Mouse (Mus musculus) intestine, embryonic 15.5 days (tissue): ENCODE measurements around the gene Cmah. TPM values are rescaled to one million over a fixed set of nuclear protein-coding genes. Genes with fewer than 3 reads are reported as not detected.

Experiments
- ATAC-seq: fragments of 200-750 bp; cut with Nextera tagmentation; 2 replicates; pipeline ENCODE4 v1.8.0; 2017; ENCODE audit warnings: moderate TSS enrichment, moderate library complexity
- H3K27ac ChIP-seq: fragments of 300-500 bp; sonication (generic); 2 replicates; pipeline ENCODE4 v1.5.1; 2015; ENCODE audit warnings: mild to moderate bottlenecking, inconsistent platforms
- H3K27me3 ChIP-seq: fragments of 300-500 bp; sonication (generic); replicated peaks from 2 replicates; pipeline ENCODE4 v1.6.1; 2015; ENCODE audit warnings: inconsistent platforms
- H3K36me3 ChIP-seq: fragments of 300-500 bp; sonication (generic); 2 replicates; pipeline ENCODE4 v1.6.1; 2015; ENCODE audit warnings: inconsistent platforms
- H3K4me1 ChIP-seq: fragments of 300-500 bp; sonication (generic); replicated peaks from 2 replicates; pipeline ENCODE4 v1.6.1; 2015; ENCODE audit warnings: inconsistent platforms
- H3K4me2 ChIP-seq: fragments of 300-500 bp; sonication (generic); replicated peaks from 2 replicates; pipeline ENCODE4 v1.6.1; 2015; ENCODE audit warnings: mild to moderate bottlenecking, inconsistent platforms
- H3K4me3 ChIP-seq: fragments of 300-500 bp; sonication (generic); replicated peaks from 2 replicates; pipeline ENCODE4 v1.5.1; 2015; ENCODE audit warnings: inconsistent platforms
- H3K9ac ChIP-seq: fragments of 300-500 bp; sonication (generic); 2 replicates; pipeline ENCODE4 v1.6.1; 2015; ENCODE audit warnings: inconsistent platforms
- H3K9me3 ChIP-seq: fragments of 300-500 bp; sonication (generic); 2 replicates; pipeline ENCODE4 v1.6.1; 2016; ENCODE audit warnings: inconsistent platforms
- WGBS: fragments of 180-500 bp; shearing (Covaris S2); methylation state at CpG from one replicate; pipeline ENCODE4 v1.1.7; 2015; 5-methylcytosine and 5-hydroxymethylcytosine counted together
- polyA plus RNA-seq: library from polyadenylated mRNA; unstranded; fragments of >200 nt; fragmentation: Nextera tagmentation; extraction: Ambion mirVana; gene quantifications from 2 replicates; pipeline ENCODE4 v1.2.1, GENCODE M21; 2015

Gene Cmah
- polyA plus RNA-seq, 1 experiment from 2014 or later: 0.39 TPM

GRCm38 (mm10) chr13:24523587-24524221 is 196.5 kb downstream of the Cmah start:
- ATAC-seq: no peak
- Histone ChIP-seq H3K36me3 (no peaks in the 10 kb centered on the region), H3K9me3 (no peaks in the 10 kb centered on the region), H3K27me3 (no peaks in the 10 kb centered on the region), H3K9ac (no peak overlapping the region), H3K4me3 (no peak overlapping the region), H3K4me2 (no peak overlapping the region), H3K4me1 (peaks cover 4% of the 10 kb centered on the region; the same call in 1 of the 2 replicates), H3K27ac (no peak overlapping the region)
- 57% methylated on average over 4 of the region's 4 CpGs for WGBS

GRCm38 (mm10) chr13:24524468-24524867 is 197.3 kb downstream of the Cmah start:
- Histone ChIP-seq H3K4me3 (no peak overlapping the region), H3K4me2 (no peak overlapping the region), H3K9me3 (no peaks in the 10 kb centered on the region), H3K36me3 (no peaks in the 10 kb centered on the region), H3K4me1 (peaks cover 4% of the 10 kb centered on the region; the same call in 1 of the 2 replicates), H3K9ac (no peak overlapping the region), H3K27me3 (no peaks in the 10 kb centered on the region), H3K27ac (no peak overlapping the region)
- WGBS: 63% methylated on average over 1 of the region's 1 CpGs
- ATAC-seq: no peak

- ATAC-seq: no peak
- WGBS: 72% methylated on average over 3 of the region's 3 CpGs
- no peak overlapping the region for H3K27ac ChIP-seq
- no peaks in the 10 kb centered on the region for H3K36me3 ChIP-seq
- no peak overlapping the region for H3K4me3 ChIP-seq
- H3K4me1 ChIP-seq: no peaks in the 10 kb centered on the region
- H3K27me3 ChIP-seq: no peaks in the 10 kb centered on the region
- H3K9me3 ChIP-seq: no peaks in the 10 kb centered on the region
- no peak overlapping the region for H3K9ac ChIP-seq
- no peak overlapping the region for H3K4me2 ChIP-seq
These were observed 198.3 kb downstream of the Cmah start for GRCm38 (mm10) chr13:24525551-24525950.

GRCm38 (mm10) chr13:24526916-24527315 is 199.7 kb downstream of the Cmah start:
- H3K9me3 ChIP-seq: no peaks in the 10 kb centered on the region
- no peaks in the 10 kb centered on the region for H3K27me3 ChIP-seq
- WGBS: 71% methylated on average over 2 of the region's 2 CpGs
- no peaks in the 10 kb centered on the region for H3K36me3 ChIP-seq
- H3K4me1 ChIP-seq: no peaks in the 10 kb centered on the region
- no peak for ATAC-seq
- H3K4me3 ChIP-seq: no peak overlapping the region
- H3K4me2 ChIP-seq: no peak overlapping the region
- no peak overlapping the region for H3K9ac ChIP-seq
- no peak overlapping the region for H3K27ac ChIP-seq

Other genes starting within 250 kb of the Cmah start
- 40.0 and 40.3 TPM in 2 replicates for gene Carmil1, start 46.6 kb upstream of the Cmah start, polyA plus RNA-seq